ENCODE assay signal across 8 mouse cellular contexts in the genomic region with DNA sequence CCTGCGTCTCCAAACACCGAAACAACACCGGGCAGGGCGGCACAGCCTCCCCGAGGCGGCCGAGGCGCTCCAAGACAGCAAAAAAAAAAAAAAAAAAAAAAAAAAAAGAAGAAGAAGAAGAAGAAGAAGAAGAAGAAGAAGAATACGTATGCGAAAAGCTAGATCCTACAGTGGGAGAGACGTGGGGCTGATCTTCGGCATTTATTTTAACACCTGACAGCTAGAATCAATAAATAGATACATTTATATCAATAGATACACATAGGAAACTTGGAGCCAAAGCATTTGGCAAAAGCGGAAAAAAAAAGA. TPM values are rescaled to one million over a fixed set of nuclear protein-coding genes. Genes with fewer than 3 reads are reported as not detected.
DNase-seq lines count a peak whose midpoint lies in the region; ATAC-seq and TF ChIP-seq lines count a peak whose summit lies in the region.

No protein-coding gene starts in this region.

- no peak for TF ChIP-seq POLR2A in CH12.LX (IDR thresholded peaks at IDR 0.05; ENCODE audit: low read depth, low read length)

- ATAC-seq in heart, embryonic 12.5 days (ENCODE audit: insufficient number of reproducible peaks, low FRiP score), result no peak
- ATAC-seq in forebrain, embryonic 14.5 days, result no peak
- ATAC-seq in liver, embryonic 14.5 days (ENCODE audit: insufficient read depth), result no peak

- in situ Hi-C loops in CH12.LX (cut with MboI; ENCODE audit: low pct_ligation_motif_present, low pct_unique_long_range_greater_than_20kb, low sequenced_read_pairs), result loop anchor here (10.0 to 25.0 kb wide), 3 partner anchors 649 to 874 kb away; no protein-coding TSS in a partner anchor

- WGBS in heart, embryonic 12.5 days, result 0% methylated on average over 13 of the region's 13 CpGs
- WGBS in forebrain, embryonic 14.5 days, result 0% methylated on average over 13 of the region's 13 CpGs
- 0% methylated on average over 13 of the region's 13 CpGs for WGBS in liver, embryonic 14.5 days (ENCODE audit: insufficient replicate concordance)

- H3K27ac ChIP-seq in heart, embryonic 12.5 days (ENCODE audit: poor library complexity, severe bottlenecking), result peak overlapping the region; percentile 97
- H3K27ac ChIP-seq in CH12.LX (ENCODE audit: insufficient read depth, low read depth), result no peak overlapping the region
- peak overlapping the region; percentile 98 for H3K27ac ChIP-seq in forebrain, embryonic 14.5 days (ENCODE audit: low read depth, low read length)
- H3K27ac ChIP-seq in liver, embryonic 14.5 days, result peak overlapping the region; percentile 53

- no peak for DNase-seq in heart, postnatal 4 days
- no peak for DNase-seq in CH12.LX (ENCODE audit: extremely low read depth)
- DNase-seq in forebrain, embryonic 14.5 days (ENCODE audit: low spot score), result no peak
- DNase-seq in liver, embryonic 14.5 days (ENCODE audit: low read depth in 3 of 3, low spot score in 3 of 3), result no peak
- DNase-seq in right cerebral cortex, adult 18-20 months, result no peak
- no peak for DNase-seq in right cerebral cortex, postnatal 25 days
- no peak for DNase-seq in spleen, adult 12 weeks (ENCODE audit: low spot score)

- H3K4me1 ChIP-seq in heart, embryonic 12.5 days (replicated peaks), result peaks cover 33% of the 10 kb centered on the region
- peaks cover 6 to 39% of the 10 kb centered on the region in 2 experiments for H3K4me1 ChIP-seq in CH12.LX (ENCODE audit: control insufficient read depth in 1 of 2, insufficient read depth in 2 of 2)
- H3K4me1 ChIP-seq in forebrain, embryonic 14.5 days (ENCODE audit: control insufficient read depth, insufficient read depth, low read length), result peaks cover 22% of the 10 kb centered on the region
- peaks cover 0 to 10% of the 10 kb centered on the region in 2 experiments; a peak in 2 of 4 replicates for H3K4me1 ChIP-seq in liver, embryonic 14.5 days (replicated peaks; ENCODE audit: control insufficient read depth in 2 of 2, insufficient read depth in 2 of 2, low read length in 1 of 2)

- H3K27me3 ChIP-seq in heart, embryonic 12.5 days (replicated peaks), result no peaks in the 10 kb centered on the region
- H3K27me3 ChIP-seq in CH12.LX (replicated peaks), result peaks cover 71% of the 10 kb centered on the region
- no peaks in the 10 kb centered on the region for H3K27me3 ChIP-seq in forebrain, embryonic 14.5 days (replicated peaks; ENCODE audit: control insufficient read depth, insufficient read depth, low read length)
- peaks cover 85% of the 10 kb centered on the region for H3K27me3 ChIP-seq in liver, embryonic 14.5 days (ENCODE audit: control insufficient read depth, insufficient read depth, low read length)

- H3K79me2 ChIP-seq in CH12.LX (replicated peaks; ENCODE audit: control insufficient read depth, extremely low read depth, insufficient read depth, poor library complexity, severe bottlenecking), result no peaks in the 10 kb centered on the region

- peak overlapping the region; percentile 97 for H3K4me2 ChIP-seq in heart, embryonic 12.5 days
- peak overlapping the region; percentile 100 for H3K4me2 ChIP-seq in CH12.LX (ENCODE audit: insufficient read depth, low read depth, poor library complexity, severe bottlenecking)
- H3K4me2 ChIP-seq in forebrain, embryonic 14.5 days (ENCODE audit: low read length), result peak overlapping the region; percentile 88
- H3K4me2 ChIP-seq in liver, embryonic 14.5 days (ENCODE audit: low read depth), result peak overlapping the region; percentile 71

- TF ChIP-seq RAD21 in CH12.LX (IDR thresholded peaks at IDR 0.05; ENCODE audit: low read depth, low read length), result no peak

- TF ChIP-seq CTCF in CH12.LX (conservative IDR thresholded peaks at IDR 0.05 in 1 of 2, IDR thresholded peaks at IDR 0.05 in 1 of 2; ENCODE audit: low read depth in 2 of 2, low read length in 2 of 2), result no peak
- TF ChIP-seq CTCF in liver, embryonic 14.5 days (IDR thresholded peaks at IDR 0.05; ENCODE audit: low read depth), result no peak

- TF ChIP-seq EP300 in CH12.LX (IDR thresholded peaks at IDR 0.05; ENCODE audit: low read length), result no peak
- no peak for TF ChIP-seq EP300 in liver, embryonic 14.5 days (IDR thresholded peaks at IDR 0.05; ENCODE audit: low read depth)

- H3K4me3 ChIP-seq in heart, embryonic 12.5 days, result peak overlapping the region; percentile 92
- peak overlapping the region; percentile 49 to 63 (median 55) for H3K4me3 ChIP-seq in CH12.LX (replicated peaks in 1 of 3; ENCODE audit: low read depth in 2 of 3, low read length in 2 of 3, poor library complexity in 1 of 3)
- peak overlapping the region; percentile 72 for H3K4me3 ChIP-seq in forebrain, embryonic 14.5 days (ENCODE audit: low read depth, low read length)
- peak overlapping the region; percentile 61 to 70 for H3K4me3 ChIP-seq in liver, embryonic 14.5 days (ENCODE audit: insufficient read depth in 1 of 2, low read depth in 2 of 2, low read length in 2 of 2)

- dilution Hi-C loops in CH12.LX (cut with MboI; ENCODE audit: extremely low pct_ligation_motif_present, extremely low pct_unique_long_range_greater_than_20kb, low sequenced_read_pairs), result no loop called here

- peak overlapping the region; percentile 97 for H3K9ac ChIP-seq in heart, embryonic 12.5 days
- peak overlapping the region; percentile 77 for H3K9ac ChIP-seq in CH12.LX (ENCODE audit: insufficient read depth, low read depth)
- peak overlapping the region; percentile 88 for H3K9ac ChIP-seq in forebrain, embryonic 14.5 days (ENCODE audit: low read length)
- peak overlapping the region; percentile 57 for H3K9ac ChIP-seq in liver, embryonic 14.5 days (replicated peaks)

- H3K9me3 ChIP-seq in heart, embryonic 12.5 days (replicated peaks), result no peaks in the 10 kb centered on the region
- no peaks in the 10 kb centered on the region for H3K9me3 ChIP-seq in CH12.LX (replicated peaks; ENCODE audit: low read length)
- no peaks in the 10 kb centered on the region for H3K9me3 ChIP-seq in forebrain, embryonic 14.5 days (replicated peaks; ENCODE audit: control insufficient read depth, low read length)
- H3K9me3 ChIP-seq in liver, embryonic 14.5 days (ENCODE audit: control insufficient read depth, low read length), result no peaks in the 10 kb centered on the region

- no peaks in the 10 kb centered on the region for H3K36me3 ChIP-seq in heart, embryonic 12.5 days
- H3K36me3 ChIP-seq in CH12.LX (replicated peaks in 1 of 2; ENCODE audit: control insufficient read depth in 1 of 2, insufficient read depth in 1 of 2, low read length in 1 of 2), result no peaks in the 10 kb centered on the region
- H3K36me3 ChIP-seq in forebrain, embryonic 14.5 days (ENCODE audit: control insufficient read depth, insufficient read depth, low read length), result no peaks in the 10 kb centered on the region
- no peaks in the 10 kb centered on the region for H3K36me3 ChIP-seq in liver, embryonic 14.5 days (replicated peaks; ENCODE audit: control insufficient read depth, insufficient read depth, low read depth)

TF ChIP-seq in CH12.LX, 34 proteins besides CTCF, POLR2A, EP300 and RAD21:
- no peak for TF ChIP-seq PAX5 (IDR thresholded peaks at IDR 0.05; ENCODE audit: low read length)
- no peak for TF ChIP-seq HCFC1 (IDR thresholded peaks at IDR 0.05; ENCODE audit: low read depth, low read length)
- TF ChIP-seq ELF1 (IDR thresholded peaks at IDR 0.05; ENCODE audit: low read depth, low read length), result no peak
- no peak for TF ChIP-seq NRF1 (IDR thresholded peaks at IDR 0.05; ENCODE audit: low read depth, low read length)
- TF ChIP-seq MYC (IDR thresholded peaks at IDR 0.05; ENCODE audit: low read depth, low read length), result no peak
- TF ChIP-seq ZNF384 (IDR thresholded peaks at IDR 0.05; ENCODE audit: low read depth, low read length), result peak; percentile 77
- TF ChIP-seq SIN3A (IDR thresholded peaks at IDR 0.05; ENCODE audit: low read length), result 0 out of 2 replicates have a peak, but pooled peaks have one; percentile 23

RNA-seq across cellular contexts. Expression of a gene that starts 0.2 kb away (rescaled TPM):
- polyA plus RNA-seq in heart, embryonic 12.5 days (2016; fragmentation: Nextera tagmentation; extraction: Ambion mirVana), result not detected in 2 replicates
- total RNA-seq in heart, postnatal 4 days (2021), result not detected
- not detected in 2 replicates for total RNA-seq in CH12.LX (2012; rRNA removed)
- total RNA-seq in CH12.LX (2014; rRNA removed), result not detected in 2 replicates
- not detected in 2 replicates for polyA plus RNA-seq in CH12.LX (2012; ENCODE audit: insufficient read length, low read depth)
- not detected in 2 replicates for polyA plus RNA-seq in forebrain, embryonic 14.5 days (2014; fragmentation: Nextera tagmentation; extraction: Ambion mirVana)
- polyA plus RNA-seq in liver, embryonic 14.5 days (2012; rRNA removed), result not detected in 2 replicates
- not detected in 2 replicates for polyA plus RNA-seq in liver, embryonic 14.5 days (2014; fragmentation: Nextera tagmentation; extraction: Ambion mirVana)

RNA-seq across cellular contexts. Expression of a gene that starts 0.5 kb away (rescaled TPM):
- 0.24 and 0.35 TPM in 2 replicates for polyA plus RNA-seq in heart, embryonic 12.5 days (2016; fragmentation: Nextera tagmentation; extraction: Ambion mirVana)
- 1 to 10 TPM; 1.5 TPM for total RNA-seq in heart, postnatal 4 days (2021)
- total RNA-seq in CH12.LX (2012; rRNA removed), result 0.17 and 0.25 TPM in 2 replicates
- 0.20 and 0.27 TPM in 2 replicates for total RNA-seq in CH12.LX (2014; rRNA removed)
- 0.60 and 0.72 TPM in 2 replicates for polyA plus RNA-seq in CH12.LX (2012; ENCODE audit: insufficient read length, low read depth)
- polyA plus RNA-seq in forebrain, embryonic 14.5 days (2014; fragmentation: Nextera tagmentation; extraction: Ambion mirVana), result 1.3 and 1.7 TPM in 2 replicates
- 0.56 and 0.63 TPM in 2 replicates for polyA plus RNA-seq in liver, embryonic 14.5 days (2012; rRNA removed)
- 0.15 and 0.19 TPM in 2 replicates for polyA plus RNA-seq in liver, embryonic 14.5 days (2014; fragmentation: Nextera tagmentation; extraction: Ambion mirVana)

RNA-seq across cellular contexts. Expression of a gene that starts 55.9 kb away (rescaled TPM):
- polyA plus RNA-seq in heart, embryonic 12.5 days (2016; fragmentation: Nextera tagmentation; extraction: Ambion mirVana), result not detected in 2 replicates
- not detected for total RNA-seq in heart, postnatal 4 days (2021)
- not detected in 2 replicates for total RNA-seq in CH12.LX (2012; rRNA removed)
- not detected in 2 replicates for total RNA-seq in CH12.LX (2014; rRNA removed)
- polyA plus RNA-seq in CH12.LX (2012; ENCODE audit: insufficient read length, low read depth), result not detected in 2 replicates
- polyA plus RNA-seq in forebrain, embryonic 14.5 days (2014; fragmentation: Nextera tagmentation; extraction: Ambion mirVana), result not detected in 2 replicates
- not detected in 2 replicates for polyA plus RNA-seq in liver, embryonic 14.5 days (2012; rRNA removed)
- not detected in 2 replicates for polyA plus RNA-seq in liver, embryonic 14.5 days (2014; fragmentation: Nextera tagmentation; extraction: Ambion mirVana)
